ENCODE assay signal across 8 mouse cellular contexts in genomic region chr10:111509103-111509784, GRCm38 (mm10). TPM values are rescaled to one million over a fixed set of nuclear protein-coding genes. Genes with fewer than 3 reads are reported as not detected.
DNase-seq lines count a peak whose midpoint lies in the region; ATAC-seq lines count a peak whose summit lies in the region.

No protein-coding gene starts in this region.

- peak overlapping the region; percentile 98 for H3K4me3 ChIP-seq in megakaryocyte, embryonic 14.5 days (replicated peaks)
- H3K4me3 ChIP-seq in limb, embryonic 12.5 days (replicated peaks) = peak overlapping the region; percentile 89
- peak overlapping the region; percentile 88 for H3K4me3 ChIP-seq in stomach, embryonic 15.5 days (replicated peaks)

- peak; percentile 21 to 80 for DNase-seq in adrenal gland, adult (ENCODE audit: inconsistent age in 2 of 2, low spot score in 1 of 2)
- DNase-seq in adrenal gland, postnatal 10 days = no peak
- DNase-seq in gastrocnemius, postnatal 14 days = no peak
- DNase-seq in left cerebral cortex, adult 8-10 months (ENCODE audit: low spot score in 2 of 2) = no peak

- H3K9me3 ChIP-seq in megakaryocyte, embryonic 14.5 days = no peaks in the 10 kb centered on the region
- no peaks in the 10 kb centered on the region for H3K9me3 ChIP-seq in limb, embryonic 12.5 days
- H3K9me3 ChIP-seq in stomach, embryonic 15.5 days = no peaks in the 10 kb centered on the region

- peak overlapping the region; percentile 62 for H3K4me2 ChIP-seq in limb, embryonic 12.5 days
- peak overlapping the region; percentile 94 for H3K4me2 ChIP-seq in stomach, embryonic 15.5 days

- 34% methylated on average over 8 of the region's 8 CpGs for WGBS in limb, embryonic 12.5 days
- WGBS in stomach, embryonic 15.5 days = 23% methylated on average over 8 of the region's 8 CpGs

- no peaks in the 10 kb centered on the region for H3K27me3 ChIP-seq in megakaryocyte, embryonic 14.5 days (replicated peaks)
- no peaks in the 10 kb centered on the region for H3K27me3 ChIP-seq in limb, embryonic 12.5 days
- no peaks in the 10 kb centered on the region for H3K27me3 ChIP-seq in stomach, embryonic 15.5 days (replicated peaks)

- no peak for ATAC-seq in megakaryocyte, adult 5-6 weeks (ENCODE audit: poor library complexity, severe bottlenecking)
- no peak for ATAC-seq in limb, embryonic 12.5 days (ENCODE audit: insufficient number of reproducible peaks, insufficient read depth, low FRiP score, low TSS enrichment, low read depth)
- ATAC-seq in stomach, embryonic 15.5 days (ENCODE audit: insufficient read depth, low FRiP score, low read depth) = no peak

- H3K36me3 ChIP-seq in megakaryocyte, embryonic 14.5 days (replicated peaks; ENCODE audit: low read length) = peaks cover 11% of the 10 kb centered on the region
- H3K36me3 ChIP-seq in limb, embryonic 12.5 days = no peaks in the 10 kb centered on the region
- H3K36me3 ChIP-seq in stomach, embryonic 15.5 days = no peaks in the 10 kb centered on the region

- peak overlapping the region; percentile 35; the same call in 1 of the 2 replicates for H3K27ac ChIP-seq in limb, embryonic 12.5 days
- H3K27ac ChIP-seq in stomach, embryonic 15.5 days = peak overlapping the region; percentile 57; the same call in 1 of the 2 replicates

- H3K4me1 ChIP-seq in megakaryocyte, embryonic 14.5 days = peaks cover 54% of the 10 kb centered on the region
- peaks cover 40% of the 10 kb centered on the region for H3K4me1 ChIP-seq in limb, embryonic 12.5 days (replicated peaks)
- peaks cover 23% of the 10 kb centered on the region for H3K4me1 ChIP-seq in stomach, embryonic 15.5 days

- intact Hi-C loops in gastrocnemius, postnatal 14 days (cut with DNase I; ENCODE audit: low total_unique reads) = no loop called here

- peak overlapping the region; percentile 51 for H3K9ac ChIP-seq in limb, embryonic 12.5 days (replicated peaks)
- peak overlapping the region; percentile 25; the same call in 1 of the 2 replicates for H3K9ac ChIP-seq in stomach, embryonic 15.5 days

RNA-seq across cellular contexts. Expression of gene Phlda1, which starts 3.2 kb away (rescaled TPM):
- total RNA-seq in adrenal gland, postnatal 10 days (2021) = 10 to 100 TPM; 36.3 to 40.2 TPM
- 91.0 and 259 TPM in 2 replicates for polyA plus RNA-seq in megakaryocyte, embryonic 14.5 days (2012; ENCODE audit: insufficient read depth, low replicate concordance)
- 8.6 and 9.1 TPM in 2 replicates for total RNA-seq in megakaryocyte, adult 5-6 weeks (2015)
- total RNA-seq in megakaryocyte, adult 5-6 weeks (2017) = 0.84 and 1.2 TPM in 2 replicates
- 28.2 and 35.3 TPM in 2 replicates for polyA plus RNA-seq in limb, embryonic 12.5 days (2016; fragmentation: Nextera tagmentation; extraction: Ambion mirVana)
- 44.7 and 58.3 TPM in 2 replicates for polyA plus RNA-seq in stomach, embryonic 15.5 days (2015; fragmentation: Nextera tagmentation; extraction: Ambion mirVana)
- total RNA-seq in gastrocnemius, postnatal 14 days (2021) = 1 to 10 TPM; 6.2 to 6.4 TPM
- total RNA-seq in left cerebral cortex, adult 8-10 months (2022) = 10 to 100 TPM; 24.1 to 31.4 (median 25.1) TPM

RNA-seq across cellular contexts. Expression of gene Nap1l1, which starts 36.2 kb away (rescaled TPM):
- total RNA-seq in adrenal gland, postnatal 10 days (2021) = 100 to 1,000 TPM; 130 to 141 TPM
- polyA plus RNA-seq in megakaryocyte, embryonic 14.5 days (2012; ENCODE audit: insufficient read depth, low replicate concordance) = 40.1 and 96.6 TPM in 2 replicates
- 369 and 375 TPM in 2 replicates for total RNA-seq in megakaryocyte, adult 5-6 weeks (2015)
- total RNA-seq in megakaryocyte, adult 5-6 weeks (2017) = 346 and 431 TPM in 2 replicates
- 314 and 324 TPM in 2 replicates for polyA plus RNA-seq in limb, embryonic 12.5 days (2016; fragmentation: Nextera tagmentation; extraction: Ambion mirVana)
- polyA plus RNA-seq in stomach, embryonic 15.5 days (2015; fragmentation: Nextera tagmentation; extraction: Ambion mirVana) = 188 and 214 TPM in 2 replicates
- total RNA-seq in gastrocnemius, postnatal 14 days (2021) = 10 to 100 TPM; 43.8 to 49.0 TPM
- total RNA-seq in left cerebral cortex, adult 8-10 months (2022) = 100 to 1,000 TPM; 212 to 237 (median 222) TPM

Comparison
In these comparisons a context has a peak if more than half of its experiments do, and no peak if none do; other contexts are left out.
1. DNase-seq: peak in adrenal gland, adult (2 of 2); none in adrenal gland, postnatal 10 days (single experiment), gastrocnemius, postnatal 14 days (single experiment) and left cerebral cortex, adult 8-10 months (0 of 2).
2. Peak in every context shown above with its lines, with median percentiles within 50 percentile points of each other: H3K4me3 ChIP-seq.